Mouse (Mus musculus): ENCODE data around the gene Fam178b. TPM values are rescaled to one million over a fixed set of nuclear protein-coding genes. Genes with fewer than 3 reads are reported as not detected.
"Not testable (repeated sequence)": the region's sequence is repeated elsewhere in the genome, so short reads cannot be mapped to it uniquely, and the experiment has no call there.

Fam178b gene
- total and polyA plus RNA-seq, 3 experiments: not detected

GRCm38 (mm10) chr1:36625442-36625841, 57.5 kb downstream of the Fam178b start:
- no peak for TF ChIP-seq GATA1 (IDR thresholded peaks at IDR 0.05; ENCODE audit: borderline replicate concordance, low read length)
- no peak for TF ChIP-seq POLR2AphosphoS5 (IDR thresholded peaks at IDR 0.05; ENCODE audit: insufficient replicate concordance, low read depth, low read length)
- TF ChIP-seq GATA2 (IDR thresholded peaks at IDR 0.05; ENCODE audit: borderline replicate concordance, low read depth, low read length): no peak
- TF ChIP-seq CTCF (IDR thresholded peaks at IDR 0.05; ENCODE audit: low read depth, low read length): no peak
- TF ChIP-seq TAL1 (conservative IDR thresholded peaks at IDR 0.05; ENCODE audit: low read depth, low read length): no peak
- no peak for DNase-seq (ENCODE audit: low spot score)
- Histone ChIP-seq H3K9me3 (replicated peaks) (no peaks in the 10 kb centered on the region), H3K4me1 (ENCODE audit: insufficient read depth, low read depth, low read length) (no peaks in the 10 kb centered on the region), H3K4me3 (ENCODE audit: low read depth, low read length) (no peak overlapping the region), H3K27me3 (ENCODE audit: insufficient read depth, low read length) (peaks cover 31% of the 10 kb centered on the region), H3K36me3 (replicated peaks) (no peaks in the 10 kb centered on the region)
- ATAC-seq (ENCODE audit: extremely low read depth, insufficient number of reproducible peaks, low FRiP score, poor library complexity, severe bottlenecking): no peak

- not testable (repeated sequence) for H3K4me1 ChIP-seq (ENCODE audit: insufficient read depth, low read depth, low read length); H3K36me3 ChIP-seq (replicated peaks); H3K9me3 ChIP-seq (replicated peaks); H3K4me3 ChIP-seq (ENCODE audit: low read depth, low read length); ATAC-seq (ENCODE audit: extremely low read depth, insufficient number of reproducible peaks, low FRiP score, poor library complexity, severe bottlenecking); DNase-seq (ENCODE audit: low spot score)
- peaks cover 30% of the 10 kb centered on the region for H3K27me3 ChIP-seq (ENCODE audit: insufficient read depth, low read length)
These were observed 67.0 kb downstream of the Fam178b start for GRCm38 (mm10) chr1:36615958-36616357.

GRCm38 (mm10) chr1:36615188-36615587, 67.8 kb downstream of the Fam178b start:
- H3K4me1 ChIP-seq (ENCODE audit: insufficient read depth, low read depth, low read length): no peaks in the 10 kb centered on the region
- TF ChIP-seq POLR2AphosphoS5 (IDR thresholded peaks at IDR 0.05; ENCODE audit: insufficient replicate concordance, low read depth, low read length): no peak
- H3K36me3 ChIP-seq (replicated peaks): no peaks in the 10 kb centered on the region
- H3K4me3 ChIP-seq (ENCODE audit: low read depth, low read length): no peak overlapping the region
- H3K27me3 ChIP-seq (ENCODE audit: insufficient read depth, low read length): peaks cover 26% of the 10 kb centered on the region; the same call in 1 of the 2 replicates
- no peaks in the 10 kb centered on the region for H3K9me3 ChIP-seq (replicated peaks)
- no peak for ATAC-seq (ENCODE audit: extremely low read depth, insufficient number of reproducible peaks, low FRiP score, poor library complexity, severe bottlenecking)
- no peak for DNase-seq (ENCODE audit: low spot score)

DNA sequence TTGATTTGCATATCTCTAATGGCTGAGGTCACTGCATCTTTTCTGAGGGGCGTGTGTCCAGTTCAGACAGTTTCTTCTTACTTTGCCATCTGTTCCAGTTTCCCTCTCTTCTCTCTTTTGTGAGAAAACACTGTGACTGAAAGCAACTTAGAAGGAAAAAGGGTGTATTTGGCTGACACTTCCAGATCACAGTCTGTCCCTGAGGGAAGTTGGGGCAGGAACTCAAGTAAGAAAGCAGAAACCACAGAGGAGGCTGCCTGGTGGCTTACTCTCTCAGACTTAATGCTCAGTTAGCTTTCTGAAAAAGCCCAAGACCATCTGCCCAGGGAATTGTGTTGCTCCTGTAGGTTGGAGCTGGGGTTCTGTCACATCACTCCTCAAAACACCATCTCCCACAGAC, 68.4 kb downstream of the Fam178b start:
- H3K9me3 ChIP-seq (replicated peaks): no peaks in the 10 kb centered on the region
- no peaks in the 10 kb centered on the region for H3K4me1 ChIP-seq (ENCODE audit: insufficient read depth, low read depth, low read length)
- DNase-seq (ENCODE audit: low spot score) (no peak), ATAC-seq (ENCODE audit: extremely low read depth, insufficient number of reproducible peaks, low FRiP score, poor library complexity, severe bottlenecking) (no peak)
- TF ChIP-seq CTCF (IDR thresholded peaks at IDR 0.05; ENCODE audit: low read depth, low read length) (no peak), POLR2AphosphoS5 (IDR thresholded peaks at IDR 0.05; ENCODE audit: insufficient replicate concordance, low read depth, low read length) (no peak), GATA1 (IDR thresholded peaks at IDR 0.05; ENCODE audit: borderline replicate concordance, low read length) (no peak), TAL1 (conservative IDR thresholded peaks at IDR 0.05; ENCODE audit: low read depth, low read length) (no peak), GATA2 (IDR thresholded peaks at IDR 0.05; ENCODE audit: borderline replicate concordance, low read depth, low read length) (no peak)
- H3K4me3 ChIP-seq (ENCODE audit: low read depth, low read length): no peak overlapping the region
- H3K36me3 ChIP-seq (replicated peaks): no peaks in the 10 kb centered on the region
- H3K27me3 ChIP-seq (ENCODE audit: insufficient read depth, low read length): peaks cover 26% of the 10 kb centered on the region; the same call in 1 of the 2 replicates

- Histone ChIP-seq H3K4me1 (ENCODE audit: insufficient read depth, low read depth, low read length) (no peaks in the 10 kb centered on the region), H3K9me3 (replicated peaks) (no peaks in the 10 kb centered on the region), H3K27me3 (ENCODE audit: insufficient read depth, low read length) (peaks cover 26% of the 10 kb centered on the region; the same call in 1 of the 2 replicates), H3K36me3 (replicated peaks) (no peaks in the 10 kb centered on the region), H3K4me3 (ENCODE audit: low read depth, low read length) (no peak overlapping the region)
- ATAC-seq (ENCODE audit: extremely low read depth, insufficient number of reproducible peaks, low FRiP score, poor library complexity, severe bottlenecking) (no peak), DNase-seq (ENCODE audit: low spot score) (no peak)
- TF ChIP-seq POLR2AphosphoS5 (IDR thresholded peaks at IDR 0.05; ENCODE audit: insufficient replicate concordance, low read depth, low read length) (no peak), TAL1 (conservative IDR thresholded peaks at IDR 0.05; ENCODE audit: low read depth, low read length) (no peak), GATA2 (IDR thresholded peaks at IDR 0.05; ENCODE audit: borderline replicate concordance, low read depth, low read length) (no peak), GATA1 (IDR thresholded peaks at IDR 0.05; ENCODE audit: borderline replicate concordance, low read length) (no peak), CTCF (IDR thresholded peaks at IDR 0.05; ENCODE audit: low read depth, low read length) (no peak)
These were observed 69.5 kb downstream of the Fam178b start for GRCm38 (mm10) chr1:36613374-36613895.

DNA sequence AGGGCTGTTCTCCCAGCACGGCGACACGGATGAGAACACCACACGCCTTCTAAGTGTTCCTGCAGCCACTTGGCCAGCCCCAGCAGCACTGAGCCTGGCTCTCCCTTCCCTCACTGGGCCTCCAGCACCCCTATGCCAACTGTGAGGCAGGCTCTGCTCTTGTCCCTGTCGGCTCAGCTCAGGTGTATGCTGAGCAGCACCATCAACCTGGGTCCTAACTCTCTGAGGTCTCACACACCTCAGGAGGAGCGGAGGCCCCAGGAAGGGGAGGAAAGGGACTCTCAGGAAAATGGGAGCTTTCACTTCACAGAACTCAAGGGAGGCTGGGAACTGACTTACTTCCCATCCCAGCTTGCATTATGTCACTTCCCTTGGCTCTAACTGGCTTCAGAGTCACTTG, 70.6 kb downstream of the Fam178b start:
- Histone ChIP-seq H3K36me3 (replicated peaks) (no peaks in the 10 kb centered on the region), H3K4me3 (ENCODE audit: low read depth, low read length) (no peak overlapping the region), H3K27me3 (ENCODE audit: insufficient read depth, low read length) (peaks cover 32% of the 10 kb centered on the region; the same call in 1 of the 2 replicates), H3K4me1 (ENCODE audit: insufficient read depth, low read depth, low read length) (peaks cover 2% of the 10 kb centered on the region; the same call in 1 of the 2 replicates), H3K9me3 (replicated peaks) (no peaks in the 10 kb centered on the region)
- TF ChIP-seq CTCF (IDR thresholded peaks at IDR 0.05; ENCODE audit: low read depth, low read length) (no peak), GATA2 (IDR thresholded peaks at IDR 0.05; ENCODE audit: borderline replicate concordance, low read depth, low read length) (no peak), POLR2AphosphoS5 (IDR thresholded peaks at IDR 0.05; ENCODE audit: insufficient replicate concordance, low read depth, low read length) (no peak), GATA1 (IDR thresholded peaks at IDR 0.05; ENCODE audit: borderline replicate concordance, low read length) (no peak), TAL1 (conservative IDR thresholded peaks at IDR 0.05; ENCODE audit: low read depth, low read length) (no peak)
- no peak for ATAC-seq (ENCODE audit: extremely low read depth, insufficient number of reproducible peaks, low FRiP score, poor library complexity, severe bottlenecking)
- no peak for DNase-seq (ENCODE audit: low spot score)

Measured in G1E (cell line).